Mouse (Mus musculus) urinary bladder, postnatal 4 days (tissue): ENCODE data around the gene Olfr556.
A peak's percentile ranks its signal among the peaks of the same experiment; 100 is the strongest.
"Not testable (repeated sequence)": the region's sequence is repeated elsewhere in the genome, so short reads cannot be mapped to it uniquely, and the experiment has no call there.

Experiments
- DNase-seq, 2 experiments: peaks; one replicate each; pipeline ENCODE4 v3.0.0; 2021 to 2022; ENCODE audit warnings: low spot score in 2 of 2

The Olfr556 gene

DNA sequence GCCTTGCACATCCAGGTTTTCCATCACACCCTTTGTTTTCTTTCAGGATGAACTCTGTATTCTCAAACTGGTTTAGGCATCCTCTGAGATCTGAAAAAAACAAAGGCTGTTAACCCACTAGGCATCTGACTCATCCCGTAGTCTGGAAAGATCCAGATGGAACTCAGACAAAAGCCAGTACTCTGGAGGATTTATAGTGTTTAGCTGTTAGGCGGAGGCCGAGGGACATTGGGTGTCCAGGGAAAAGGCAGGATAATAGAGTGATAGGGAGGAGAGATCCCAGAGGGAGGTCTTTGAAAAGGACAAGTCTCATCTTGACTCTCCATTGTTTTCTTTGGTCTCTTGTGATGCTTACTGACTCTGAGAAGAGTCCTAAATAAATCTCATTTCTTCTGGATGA is at the start of gene Olfr556:
Gene Olfr556 (plus strand): TSS at position 301 of the 400 bp plus-strand sequence.
- DNase-seq, result no peak

DNA sequence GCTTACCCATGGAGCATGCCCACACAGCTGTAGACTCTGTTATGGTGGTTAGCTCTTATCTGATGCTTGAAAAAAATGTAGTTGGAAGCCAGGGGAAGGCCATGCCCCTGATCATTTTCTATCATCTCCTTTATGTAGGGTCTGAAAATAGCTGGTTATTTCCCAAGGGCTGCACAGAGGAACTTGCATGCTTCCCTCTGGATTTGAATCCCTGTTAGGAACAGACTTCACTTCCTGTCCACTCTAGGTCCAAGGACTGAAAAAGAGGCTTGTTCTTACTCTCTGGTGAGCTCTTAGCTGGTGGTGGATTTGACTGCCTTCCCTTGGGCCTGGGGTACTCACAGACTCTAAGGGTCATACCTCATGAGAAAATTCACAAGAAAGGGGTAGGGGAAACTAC is 46.6 kb upstream of the Olfr556 start, which contains the start of gene Olfr553:
Gene Olfr553 (minus strand): TSS at position 101 of the 400 bp plus-strand sequence.
- DNase-seq, result no peak

DNA sequence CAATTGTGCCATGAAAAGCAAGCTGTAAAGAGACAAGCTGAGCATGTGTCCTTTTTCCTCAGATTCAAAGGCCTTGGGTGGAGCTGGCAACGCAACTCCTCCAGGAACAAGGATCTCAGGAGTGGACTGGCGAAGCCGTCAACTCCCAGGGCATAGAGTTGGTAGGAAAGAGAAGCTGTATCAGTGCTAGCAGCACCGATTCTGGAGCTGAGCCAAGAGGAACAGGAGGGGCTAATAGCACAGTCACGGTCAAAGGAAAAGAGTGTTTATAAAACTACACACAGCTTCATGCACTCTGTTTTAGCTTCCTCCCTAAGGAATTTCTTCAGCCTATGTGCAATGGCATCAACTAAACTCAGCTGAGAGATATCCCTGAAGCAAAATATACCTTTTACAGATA is 45.1 kb upstream of the Olfr556 start:
- no peak for DNase-seq

DNA sequence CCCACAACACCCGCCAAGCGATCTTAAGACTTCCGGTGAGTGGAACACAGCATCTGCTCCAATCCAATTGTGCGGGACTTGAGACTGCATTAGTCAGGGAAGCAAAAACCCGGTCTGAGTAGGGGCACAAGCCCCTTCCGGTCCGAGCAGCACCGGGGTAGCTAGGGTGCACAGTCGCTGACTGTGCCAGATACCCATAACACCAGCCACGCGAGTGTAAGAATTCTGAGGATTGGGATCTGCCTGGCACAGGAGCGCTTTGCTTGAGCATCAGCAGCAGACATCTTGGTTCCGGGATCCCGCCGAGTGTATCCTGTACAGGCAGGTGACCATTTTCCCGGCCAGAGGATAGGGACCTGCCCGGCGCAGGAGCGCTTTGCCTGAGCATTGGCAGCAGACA is 44.3 kb upstream of the Olfr556 start:
- not testable (repeated sequence) for DNase-seq

DNA sequence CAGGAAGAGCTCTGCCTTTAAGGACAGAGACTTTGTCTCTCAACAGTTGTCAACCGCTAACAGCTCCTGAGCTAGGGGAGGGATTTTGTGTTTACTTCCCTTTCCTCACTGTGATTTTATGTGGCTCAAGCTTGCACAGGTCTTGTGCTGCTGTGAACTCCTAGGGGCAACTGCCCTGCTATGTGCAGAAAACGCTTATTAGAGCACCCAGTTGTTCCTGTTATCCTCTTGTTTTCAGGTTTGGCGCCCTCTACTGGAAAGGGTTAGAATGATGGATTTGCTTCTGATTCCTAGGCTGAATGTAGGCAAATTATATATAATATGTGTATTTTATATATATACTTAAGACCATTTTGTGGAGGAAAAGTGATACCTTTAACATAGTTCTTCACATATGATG is 28.0 kb upstream of the Olfr556 start:
- DNase-seq, result no peak

DNA sequence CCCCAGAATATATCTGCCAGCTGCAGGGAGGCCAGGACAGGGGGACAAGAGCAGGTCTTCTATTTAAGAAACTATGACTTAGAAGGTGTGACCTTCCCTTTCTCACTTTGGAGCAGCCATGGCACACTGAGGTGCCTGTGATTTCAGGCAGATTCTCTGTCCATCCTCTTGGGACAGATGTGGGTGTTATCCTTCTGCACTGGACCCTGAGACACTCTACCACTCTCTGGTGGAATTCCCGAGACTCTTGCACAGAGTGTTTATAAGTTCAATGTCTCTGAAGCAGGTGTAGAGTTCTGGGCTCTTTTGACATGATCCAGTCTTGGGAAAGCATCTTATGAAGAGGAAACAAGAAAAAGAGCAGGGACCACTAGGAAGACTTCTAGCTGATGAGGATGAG is 26.6 kb upstream of the Olfr556 start, which contains the start of gene Olfr554:
Gene Olfr554 (plus strand): TSS at position 301 of the 400 bp plus-strand sequence.
- DNase-seq, result no peak

DNA sequence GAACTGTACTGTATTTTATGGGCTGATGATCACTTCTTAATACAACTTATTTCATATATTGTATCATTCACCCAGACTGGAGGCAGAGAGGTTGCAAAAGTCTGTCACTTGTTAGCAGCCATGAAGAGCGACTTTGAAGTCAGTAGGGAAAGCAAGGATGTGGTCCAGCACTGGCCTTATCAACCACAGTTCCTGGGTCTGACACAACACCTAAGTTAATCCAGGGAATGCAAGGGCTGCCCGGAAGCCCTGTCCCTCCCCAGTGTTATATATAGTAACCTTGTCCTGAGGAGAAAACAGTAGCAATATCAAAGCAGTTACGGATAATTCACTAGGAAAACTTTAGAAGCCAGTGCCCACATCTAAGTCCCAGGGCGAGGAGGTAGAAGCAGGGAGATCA is 19.8 kb upstream of the Olfr556 start:
- not testable (repeated sequence) for DNase-seq

DNA sequence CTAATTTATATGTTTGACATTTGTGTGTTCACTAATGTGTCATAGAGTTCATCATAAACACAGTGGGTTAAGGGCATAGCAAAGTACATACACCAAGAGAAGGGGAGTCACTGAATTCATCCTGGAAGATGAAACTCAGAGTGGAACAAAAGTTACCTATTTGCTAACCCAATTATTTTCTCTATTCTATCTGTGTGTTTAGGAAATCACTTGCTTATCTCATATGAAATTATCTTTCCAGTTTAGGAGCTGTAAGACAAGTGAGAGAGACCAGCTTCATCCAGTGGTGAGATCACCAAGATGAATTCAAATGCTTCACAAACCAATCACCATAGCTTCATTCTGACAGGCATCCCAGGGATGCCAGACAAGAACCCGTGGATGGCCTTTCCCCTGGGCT is 6.2 kb upstream of the Olfr556 start, which contains the start of gene Olfr555:
Gene Olfr555 (plus strand): TSS at position 301 of the 400 bp plus-strand sequence.
- no peak for DNase-seq

DNA sequence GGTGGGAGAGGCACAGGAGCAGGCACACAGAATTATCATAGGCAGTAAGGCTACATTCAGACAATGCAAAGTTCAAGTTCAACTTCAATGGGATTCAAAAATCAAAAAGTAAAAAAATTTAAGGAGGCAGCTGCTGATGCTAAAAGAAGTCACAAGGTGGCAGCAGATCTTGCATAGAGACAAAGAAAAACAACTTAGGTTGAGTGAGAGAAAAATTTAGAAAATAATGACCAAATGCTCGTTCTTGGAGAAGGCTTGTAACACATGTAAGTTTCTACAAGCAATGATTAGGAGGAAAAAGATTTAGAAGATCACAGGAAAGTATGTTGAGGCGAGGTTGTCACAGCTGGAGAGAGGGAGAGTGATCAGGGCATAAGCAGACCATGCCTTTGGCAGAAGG is 679 bp downstream of the Olfr556 start:
- no peak for DNase-seq

DNA sequence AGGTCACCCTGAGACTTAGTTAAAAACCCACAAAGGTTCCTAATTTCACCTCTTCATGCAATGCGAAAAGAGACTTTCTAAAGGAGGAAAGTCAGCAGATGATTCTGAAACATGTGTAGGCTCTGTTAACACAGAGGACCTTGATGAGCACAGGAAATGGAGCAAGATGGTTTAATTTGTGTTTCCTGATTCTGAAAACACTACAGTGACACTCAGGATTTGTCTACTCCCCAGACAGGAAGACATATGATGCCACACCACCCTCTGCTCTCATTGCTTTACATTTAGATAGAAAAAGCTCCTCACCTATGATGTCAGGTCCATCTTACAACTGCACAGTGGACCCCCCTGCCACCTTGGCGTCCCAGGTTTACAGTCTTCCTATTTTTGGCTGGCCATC is 11.5 kb downstream of the Olfr556 start:
- no peak for DNase-seq

DNA sequence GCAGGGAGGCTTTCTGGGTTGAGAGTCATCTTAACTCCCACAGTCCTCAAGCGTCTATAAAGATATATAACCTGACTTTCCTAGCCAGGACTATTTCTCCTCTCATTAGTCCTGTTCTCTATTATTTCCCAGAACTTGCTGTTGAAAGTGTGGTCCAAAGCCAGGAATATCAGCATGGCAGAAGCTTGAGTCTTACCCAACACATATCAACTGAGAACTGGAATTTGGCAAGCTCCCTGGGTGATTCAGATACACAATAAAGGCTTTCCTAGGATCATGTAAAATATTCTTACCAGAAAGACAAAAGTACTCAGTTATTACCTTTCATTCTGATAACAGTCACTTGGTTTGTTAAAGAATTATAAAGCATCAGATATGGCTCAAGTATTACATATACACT is 17.2 kb downstream of the Olfr556 start:
- DNase-seq, result no peak

DNA sequence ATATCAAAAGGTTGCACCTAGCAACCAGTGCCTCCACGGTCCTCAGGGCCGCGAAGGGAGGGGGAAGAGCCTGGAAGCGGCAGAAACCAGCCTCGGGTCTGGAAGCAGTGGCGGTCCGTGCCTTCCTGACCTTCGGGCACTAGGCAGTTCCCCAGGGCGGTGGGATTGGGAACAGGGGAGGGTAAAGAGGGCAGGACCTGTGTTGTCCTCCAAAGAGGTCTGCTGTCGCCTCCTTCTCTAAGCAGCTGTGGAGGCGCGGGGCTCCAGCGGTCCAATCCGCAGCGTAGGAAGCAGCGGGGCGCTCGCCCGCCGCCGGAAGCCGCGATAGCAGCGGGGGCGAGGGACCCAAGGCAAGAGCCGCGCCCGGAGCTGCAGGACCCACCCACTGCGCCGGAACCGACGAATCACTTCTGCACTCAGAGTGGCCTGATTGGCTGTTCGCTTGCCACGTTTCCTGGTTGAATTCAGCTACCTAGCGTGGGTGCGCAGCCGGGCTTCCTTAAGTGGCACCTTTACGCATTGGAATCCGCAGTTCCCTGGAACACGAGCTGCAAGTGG is 22.3 kb downstream of the Olfr556 start, which contains the start of gene Trim68:
Gene Trim68 (minus strand): TSS at position 384 of the 558 bp plus-strand sequence.
- DNase-seq, result peak; percentile 84 to 92

DNA sequence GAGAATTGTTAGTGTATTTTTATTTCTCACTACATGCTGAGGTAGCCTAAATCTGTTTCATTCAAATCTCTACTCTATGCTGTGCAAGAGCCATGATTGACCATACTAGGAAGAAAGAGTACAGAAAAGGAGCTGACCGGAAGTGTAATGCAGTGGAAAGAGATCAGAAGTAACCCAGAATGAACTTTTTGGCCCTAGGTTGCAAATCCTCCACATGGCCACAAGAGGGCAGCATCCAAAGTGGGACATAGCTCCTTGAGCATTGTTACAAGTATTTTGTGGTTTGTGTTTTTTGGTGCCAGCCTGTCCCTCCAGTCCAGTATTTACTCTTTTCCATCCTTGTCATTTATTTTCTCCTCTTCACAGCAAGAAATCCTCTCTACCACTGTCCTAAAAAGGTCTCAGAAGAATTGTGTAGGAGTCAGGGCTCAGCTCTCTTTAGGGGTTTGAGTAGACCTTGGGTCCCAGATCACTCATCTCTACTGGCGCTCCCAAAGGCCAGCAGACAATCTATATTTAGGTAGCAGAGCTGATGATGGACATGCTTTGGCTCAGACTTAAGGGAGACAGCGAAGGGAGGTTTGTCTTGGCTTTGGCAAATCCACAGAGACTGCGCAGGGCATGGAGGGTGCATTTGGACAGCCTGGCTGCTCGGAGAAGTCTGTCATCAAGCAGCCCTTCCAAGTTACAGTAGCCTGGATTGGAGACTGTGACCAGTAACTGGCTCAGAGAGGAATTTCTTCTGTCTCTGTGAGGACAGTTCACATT is 30.8 kb downstream of the Olfr556 start, which contains the start of gene Olfr557:
Gene Olfr557 (plus strand): TSS at position 553 of the 768 bp plus-strand sequence.
- DNase-seq, result no peak

DNA sequence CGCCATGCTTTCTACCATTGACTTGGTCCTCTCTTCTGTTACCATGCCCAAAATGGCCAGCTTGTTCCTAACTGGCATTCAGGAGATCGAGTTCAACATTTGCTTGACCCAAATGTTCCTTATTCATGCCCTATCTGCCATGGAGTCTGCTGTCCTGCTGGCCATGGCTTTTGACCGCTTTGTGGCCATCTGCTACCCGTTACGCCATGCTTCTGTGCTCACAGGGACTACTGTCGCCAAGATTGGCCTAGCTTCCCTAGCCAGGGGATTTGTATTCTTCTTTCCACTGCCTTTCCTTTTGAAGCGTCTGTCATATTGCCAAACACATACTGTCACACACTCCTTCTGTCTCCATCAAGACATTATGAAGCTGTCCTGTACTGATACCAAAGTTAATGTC is 33.8 kb downstream of the Olfr556 start:
- DNase-seq, result no peak

DNA sequence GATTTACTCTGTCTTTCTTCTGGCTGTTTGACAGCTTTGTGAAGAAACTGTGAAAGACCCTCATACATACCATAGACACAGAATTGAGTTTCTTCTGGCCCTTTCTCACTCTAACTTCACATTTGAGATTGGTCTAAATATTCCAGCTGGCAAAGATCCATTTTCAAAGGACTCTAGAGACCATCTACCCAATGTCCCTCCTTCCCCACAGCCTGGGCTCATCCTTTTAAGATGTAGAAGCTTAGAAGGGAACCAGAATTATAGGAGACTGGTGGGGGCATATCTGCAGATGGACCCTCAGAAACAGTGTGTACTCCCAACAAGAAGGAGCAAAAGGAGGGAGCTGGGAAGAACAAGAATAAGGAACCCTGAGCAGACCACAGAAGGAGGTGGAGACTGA is 37.2 kb downstream of the Olfr556 start, which contains the start of gene Olfr558:
Gene Olfr558 (plus strand): TSS at position 301 of the 400 bp plus-strand sequence.
- DNase-seq, result no peak

DNA sequence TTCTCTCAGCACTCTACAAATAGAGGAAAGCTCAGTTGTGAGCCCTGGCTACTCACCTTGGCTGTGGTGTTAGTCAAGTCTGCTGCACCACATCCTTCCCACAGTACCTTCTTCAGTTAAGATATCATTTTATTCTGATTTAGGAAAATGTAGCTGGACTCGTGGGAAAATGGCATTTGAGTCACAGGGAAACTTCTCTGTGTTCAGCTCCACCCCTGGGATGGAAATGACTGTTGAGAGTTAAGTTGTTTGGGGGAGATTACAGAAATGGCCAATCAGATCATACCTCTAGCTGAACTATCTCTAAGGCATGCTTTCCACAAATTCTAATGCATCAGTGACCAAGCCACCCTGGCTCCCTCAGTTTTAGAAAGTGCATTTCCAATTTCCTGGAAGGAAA is 54.3 kb downstream of the Olfr556 start, which contains the start of gene Olfr33:
Gene Olfr33 (minus strand): TSS at position 101 of the 400 bp plus-strand sequence.
- DNase-seq, result no peak
